8 mouse cellular contexts compared by ENCODE assay signal in the genomic region with DNA sequence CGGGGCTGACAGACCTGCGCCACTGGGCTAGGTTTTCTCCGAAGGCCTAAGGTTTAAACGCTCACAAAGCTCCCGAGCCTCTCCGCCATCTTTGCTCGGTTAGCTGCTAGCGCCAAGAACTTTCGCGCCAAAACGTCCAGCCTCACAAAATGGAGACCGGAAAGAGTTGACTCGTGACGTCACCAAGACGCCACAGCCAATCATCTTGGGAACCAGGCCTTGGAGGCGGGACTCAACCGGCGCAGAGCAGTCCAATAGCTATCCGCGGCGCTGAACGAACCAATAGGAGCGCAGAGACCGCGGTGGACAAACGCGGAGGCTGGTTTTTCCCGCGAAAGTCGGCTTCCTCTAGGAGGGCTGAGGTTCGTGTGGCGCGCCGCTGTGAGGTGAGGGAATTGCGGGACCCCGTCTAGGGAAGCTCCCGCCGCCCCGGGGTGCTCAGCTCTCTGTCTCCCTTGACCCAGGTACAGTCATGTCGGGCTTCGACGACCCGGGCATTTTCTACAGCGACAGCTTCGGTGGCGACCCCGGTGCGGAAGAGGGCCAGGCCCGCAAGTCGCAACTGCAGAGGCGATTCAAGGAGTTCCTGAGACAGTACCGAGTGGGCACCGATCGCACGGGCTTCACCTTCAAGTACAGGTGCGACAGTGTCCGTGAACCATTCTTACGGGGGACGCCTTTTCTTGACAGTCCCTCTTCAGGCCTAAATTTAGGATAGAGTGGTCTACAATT. TPM values are rescaled to one million over a fixed set of nuclear protein-coding genes. Genes with fewer than 3 reads are reported as not detected.
A peak's percentile ranks its signal among the peaks of the same experiment; 100 is the strongest.
DNase-seq lines count a peak whose midpoint lies in the region; ATAC-seq lines count a peak whose summit lies in the region.

A gene (plus strand): TSS at position 334 of the 732 bp plus-strand sequence.

- no peaks in the 10 kb centered on the region for H3K27me3 ChIP-seq in intestine, embryonic 14.5 days (replicated peaks; ENCODE audit: control insufficient read depth, insufficient read depth, low read length)

- H3K27ac ChIP-seq in intestine, embryonic 14.5 days (ENCODE audit: low read depth) = peak within 1 kb of the TSS; percentile 90

- peaks cover 17% of the 10 kb centered on the region; the same call in 1 of the 2 replicates for H3K4me1 ChIP-seq in intestine, embryonic 14.5 days (replicated peaks; ENCODE audit: control insufficient read depth, insufficient read depth, low read length)

- peaks cover 38% of the 10 kb centered on the region for H3K36me3 ChIP-seq in intestine, embryonic 14.5 days (ENCODE audit: control insufficient read depth, insufficient read depth, low read length)

- H3K9me3 ChIP-seq in intestine, embryonic 14.5 days (ENCODE audit: control insufficient read depth, low read length) = no peaks in the 10 kb centered on the region

- peak within 1 kb of the TSS; percentile 91 for H3K4me3 ChIP-seq in intestine, embryonic 14.5 days (ENCODE audit: low read depth, low read length)

- DNase-seq in adrenal gland, adult 18-20 months (ENCODE audit: low spot score in 2 of 2) = peak; percentile 96 to 97
- peak; percentile 100 for DNase-seq in embryo, embryonic 11 days
- peak; percentile 98 for DNase-seq in gastrocnemius, postnatal 25 days
- DNase-seq in intestine, embryonic 14.5 days (ENCODE audit: low spot score) = peak; percentile 99
- DNase-seq in left cerebral cortex, postnatal 14 days (ENCODE audit: low spot score in 2 of 2) = peak; percentile 100
- DNase-seq in mesoderm, embryonic 11.5 days (ENCODE audit: low read depth, low spot score) = peak; percentile 100
- DNase-seq in right cerebral cortex, postnatal 36 days (ENCODE audit: low spot score in 2 of 2) = peak; percentile 98 to 99
- peak; percentile 99 for DNase-seq in yolk sac, embryonic 10.5 days (ENCODE audit: low spot score)

- peak within 1 kb of the TSS; percentile 73 for H3K4me2 ChIP-seq in intestine, embryonic 14.5 days (ENCODE audit: low read length)

- ATAC-seq in intestine, embryonic 14.5 days (replicated peaks; ENCODE audit: low FRiP score, low TSS enrichment, low read depth) = peak; percentile 97

- peak within 1 kb of the TSS; percentile 79 for H3K9ac ChIP-seq in intestine, embryonic 14.5 days (ENCODE audit: low read length)

- under 1% methylated on average over 59 of the region's 59 CpGs for WGBS in intestine, embryonic 14.5 days

- intact Hi-C loops in left cerebral cortex, postnatal 14 days (cut with DNase I) = loop anchor here (1.0 kb wide), 1 partner anchor 38 kb away; no protein-coding TSS in a partner anchor

RNA-seq across cellular contexts. Expression of the gene that starts here (rescaled TPM):
- 1 to 10 TPM; 7.3 to 7.5 TPM for total RNA-seq in adrenal gland, adult 18-20 months (2021)
- total RNA-seq in gastrocnemius, postnatal 25 days (2021) = 1 to 10 TPM; 1.2 to 2.2 TPM
- polyA plus RNA-seq in intestine, embryonic 14.5 days (2014; fragmentation: Nextera tagmentation; extraction: Ambion mirVana) = 153 and 168 TPM in 2 replicates
- total RNA-seq in left cerebral cortex, postnatal 14 days (2021) = 1 to 10 TPM; 6.9 to 8.0 TPM

Comparison
In these comparisons a context has a peak if more than half of its experiments do, and no peak if none do; other contexts are left out.
1. Peak in every context shown above with its lines: DNase-seq, ATAC-seq, H3K4me3 ChIP-seq and H3K27ac ChIP-seq.